Mouse (Mus musculus) myocyte (in vitro differentiated cells): ENCODE results near the gene Rtl6.

Source experiments
- CEBPB ChIP-seq: IDR thresholded peaks from 2 replicates; pipeline ENCODE4 v1.6.1; 2011; ENCODE audit warnings: mild to moderate bottlenecking, moderate library complexity; ENCODE audit not compliant: poor library complexity, insufficient read depth, severe bottlenecking
- MYOG ChIP-seq, 3 experiments: IDR thresholded peaks; one replicate each; pipeline ENCODE4 v1.6.1; 2011; ENCODE audit warnings: control low read depth in 2 of 3, low read depth in 2 of 3, mild to moderate bottlenecking in 2 of 3; ENCODE audit not compliant: insufficient read length in 2 of 3, control insufficient read depth in 1 of 3, insufficient read depth in 1 of 3
- POLR2A ChIP-seq: IDR thresholded peaks from one replicate; pipeline ENCODE4 v1.6.1; 2011; ENCODE audit warnings: low read depth, mild to moderate bottlenecking, control low read depth, moderate library complexity; ENCODE audit not compliant: insufficient read length
- POLR2AphosphoS2 ChIP-seq: IDR thresholded peaks from one replicate; pipeline ENCODE4 v1.6.1; 2011; ENCODE audit warnings: low read depth, control low read depth; ENCODE audit not compliant: insufficient read length
- SRF ChIP-seq: IDR thresholded peaks from one replicate; pipeline ENCODE4 v1.6.1; 2011; ENCODE audit warnings: low read depth; ENCODE audit not compliant: control insufficient read depth, insufficient read length
- TCF3 ChIP-seq: IDR thresholded peaks from one replicate; pipeline ENCODE4 v1.6.1; 2011; ENCODE audit warnings: low read depth, control low read depth; ENCODE audit not compliant: insufficient read length

DNA sequence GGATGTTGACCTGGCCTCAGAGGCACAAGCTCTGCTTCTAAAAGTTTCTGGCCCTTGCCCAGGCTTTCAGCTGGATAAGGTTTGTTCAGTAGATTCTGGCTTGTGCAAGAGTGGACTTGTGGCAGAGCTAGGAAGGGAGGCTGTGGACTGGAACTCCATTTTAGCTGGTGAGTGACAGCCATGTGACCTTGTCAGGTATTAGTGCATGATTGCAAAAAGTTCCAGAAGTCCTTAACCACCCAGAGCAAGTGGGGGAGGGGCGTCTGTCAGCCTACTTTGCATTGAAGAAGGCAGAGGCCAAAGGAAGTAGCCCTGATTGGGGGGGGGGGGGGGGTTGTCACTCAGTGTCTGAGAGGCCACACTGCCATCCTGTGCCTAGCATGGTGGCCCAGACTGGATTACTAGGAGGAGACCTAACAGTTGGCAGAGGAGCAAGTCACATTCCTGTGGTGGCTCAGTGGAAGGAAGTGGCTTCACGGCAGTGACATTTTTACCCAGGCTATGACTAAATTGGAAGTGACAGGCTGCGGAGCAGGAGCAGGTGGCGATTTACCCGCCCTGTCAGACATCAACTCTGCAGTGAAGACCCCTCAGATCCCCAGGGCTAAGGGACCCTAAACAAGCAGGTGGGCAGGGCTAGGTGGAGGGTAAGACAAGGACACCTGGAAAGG, 44.9 kb downstream of the Rtl6 start:
- TF ChIP-seq POLR2A (no peak), CEBPB (no peak), POLR2AphosphoS2 (no peak), MYOG (IDR thresholded peaks at IDR 0.05; ENCODE audit: control insufficient read depth in 1 of 3, insufficient read depth in 1 of 3, insufficient read length in 2 of 3, low read depth in 2 of 3) (peak in 1 of 3 experiments; percentile 77), TCF3 (peak; percentile 6), SRF (no peak)
